Mouse (Mus musculus): ENCODE measurements around the gene Wnt10a. TPM values are rescaled to one million over a fixed set of nuclear protein-coding genes. Genes with fewer than 3 reads are reported as not detected.
A peak's percentile ranks its signal among the peaks of the same experiment; 100 is the strongest.
"Not testable (repeated sequence)": the region's sequence is repeated elsewhere in the genome, so short reads cannot be mapped to it uniquely, and the experiment has no call there.

The Wnt10a gene
- total RNA-seq, 1 experiment, result 1.5 TPM

GRCm38 (mm10) chr1:74808078-74808477 lies 16.8 kb downstream of the Wnt10a start:
- Histone ChIP-seq H3K9ac (ENCODE audit: insufficient read depth, low read depth, low read length, poor library complexity, severe bottlenecking) (peak overlapping the region; percentile 67; the same call in 1 of the 2 replicates), H3K36me3 (ENCODE audit: control insufficient read depth, insufficient read depth, low read length, poor library complexity, severe bottlenecking) (no peaks in the 10 kb centered on the region), H3K9me3 (ENCODE audit: control insufficient read depth, insufficient read depth, low read depth, low read length) (no peaks in the 10 kb centered on the region), H3K4me1 (ENCODE audit: control insufficient read depth in 2 of 2, insufficient read depth in 2 of 2, low read length in 2 of 2, poor library complexity in 1 of 2) (peaks cover 2 to 24% of the 10 kb centered on the region in 2 experiments; a peak in 2 of 4 replicates), H3K27ac (ENCODE audit: insufficient read depth, low read depth, low read length, poor library complexity, severe bottlenecking) (no peak overlapping the region), H3K4me3 (ENCODE audit: insufficient read depth in 1 of 2, low read depth in 1 of 2, low read length in 2 of 2, poor library complexity in 1 of 2, severe bottlenecking in 1 of 2) (peak overlapping the region; percentile 7 to 31; a peak in 1 of 4 replicates)
- peak; percentile 30; the same call in 1 of the 2 replicates for TF ChIP-seq ZC3H11A (IDR thresholded peaks at IDR 0.05; ENCODE audit: borderline replicate concordance, low read depth, low read length)
- no peak for TF ChIP-seq HCFC1 (IDR thresholded peaks at IDR 0.05; ENCODE audit: borderline replicate concordance, insufficient read depth, low read length)
- no peak for TF ChIP-seq MAFK (IDR thresholded peaks at IDR 0.05; ENCODE audit: insufficient read depth, low read depth, low read length)
- TF ChIP-seq ZNF384 (IDR thresholded peaks at IDR 0.05; ENCODE audit: low read depth, low read length), result no peak
- no peak for TF ChIP-seq CHD2 (IDR thresholded peaks at IDR 0.05; ENCODE audit: low read depth, low read length)
- in situ Hi-C loops (cut with MboI; ENCODE audit: low sequenced_read_pairs in 2 of 2, unreplicated experiment in 2 of 2), result loop anchor here in 1 of 2 experiments (10.0 kb wide), 1 partner anchor 47 kb away; the partner anchor contains the start of gene Cdk5r2
- peak; percentile 96 for DNase-seq (ENCODE audit: low read depth, low spot score)

GRCm38 (mm10) chr1:74809007-74809406 lies 17.7 kb downstream of the Wnt10a start:
- H3K27ac ChIP-seq (ENCODE audit: insufficient read depth, low read depth, low read length, poor library complexity, severe bottlenecking), result no peak overlapping the region
- no peak overlapping the region for H3K9ac ChIP-seq (ENCODE audit: insufficient read depth, low read depth, low read length, poor library complexity, severe bottlenecking)
- 0 out of 2 replicates have a peak, but pooled peaks have one; percentile 31 for TF ChIP-seq ZNF384 (IDR thresholded peaks at IDR 0.05; ENCODE audit: low read depth, low read length)
- TF ChIP-seq ZC3H11A (IDR thresholded peaks at IDR 0.05; ENCODE audit: borderline replicate concordance, low read depth, low read length), result 0 out of 2 replicates have a peak, but pooled peaks have one; percentile 32
- TF ChIP-seq HCFC1 (IDR thresholded peaks at IDR 0.05; ENCODE audit: borderline replicate concordance, insufficient read depth, low read length), result no peak
- no peak for TF ChIP-seq CHD2 (IDR thresholded peaks at IDR 0.05; ENCODE audit: low read depth, low read length)
- TF ChIP-seq MAFK (IDR thresholded peaks at IDR 0.05; ENCODE audit: insufficient read depth, low read depth, low read length), result no peak
- no peak for DNase-seq (ENCODE audit: low read depth, low spot score)
- H3K9me3 ChIP-seq (ENCODE audit: control insufficient read depth, insufficient read depth, low read depth, low read length), result no peaks in the 10 kb centered on the region
- H3K4me3 ChIP-seq (ENCODE audit: insufficient read depth in 1 of 2, low read depth in 1 of 2, low read length in 2 of 2, poor library complexity in 1 of 2, severe bottlenecking in 1 of 2), result no peak overlapping the region
- peaks cover 2 to 21% of the 10 kb centered on the region in 2 experiments; a peak in 2 of 4 replicates for H3K4me1 ChIP-seq (ENCODE audit: control insufficient read depth in 2 of 2, insufficient read depth in 2 of 2, low read length in 2 of 2, poor library complexity in 1 of 2)
- in situ Hi-C loops (cut with MboI; ENCODE audit: low sequenced_read_pairs in 2 of 2, unreplicated experiment in 2 of 2), result loop anchor here in 1 of 2 experiments (10.0 kb wide), 1 partner anchor 46 kb away; the partner anchor contains the start of gene Cdk5r2
- H3K36me3 ChIP-seq (ENCODE audit: control insufficient read depth, insufficient read depth, low read length, poor library complexity, severe bottlenecking), result no peaks in the 10 kb centered on the region

- Histone ChIP-seq H3K36me3 (ENCODE audit: control insufficient read depth, insufficient read depth, low read length, poor library complexity, severe bottlenecking) (no peaks in the 10 kb centered on the region), H3K9ac (ENCODE audit: insufficient read depth, low read depth, low read length, poor library complexity, severe bottlenecking) (no peak overlapping the region), H3K4me3 (ENCODE audit: insufficient read depth in 1 of 2, low read depth in 1 of 2, low read length in 2 of 2, poor library complexity in 1 of 2, severe bottlenecking in 1 of 2) (no peak overlapping the region), H3K4me1 (ENCODE audit: control insufficient read depth in 2 of 2, insufficient read depth in 2 of 2, low read length in 2 of 2, poor library complexity in 1 of 2) (peaks cover 2 to 8% of the 10 kb centered on the region in 2 experiments; a peak in 3 of 4 replicates), H3K9me3 (ENCODE audit: control insufficient read depth, insufficient read depth, low read depth, low read length) (no peaks in the 10 kb centered on the region), H3K27ac (ENCODE audit: insufficient read depth, low read depth, low read length, poor library complexity, severe bottlenecking) (no peak overlapping the region)
- DNase-seq (ENCODE audit: low read depth, low spot score), result no peak
- TF ChIP-seq HCFC1 (IDR thresholded peaks at IDR 0.05; ENCODE audit: borderline replicate concordance, insufficient read depth, low read length), result no peak
- no peak for TF ChIP-seq ZC3H11A (IDR thresholded peaks at IDR 0.05; ENCODE audit: borderline replicate concordance, low read depth, low read length)
- TF ChIP-seq MAFK (IDR thresholded peaks at IDR 0.05; ENCODE audit: insufficient read depth, low read depth, low read length), result no peak
- no peak for TF ChIP-seq CHD2 (IDR thresholded peaks at IDR 0.05; ENCODE audit: low read depth, low read length)
- TF ChIP-seq ZNF384 (IDR thresholded peaks at IDR 0.05; ENCODE audit: low read depth, low read length), result no peak
- in situ Hi-C loops (cut with MboI; ENCODE audit: low sequenced_read_pairs in 2 of 2, unreplicated experiment in 2 of 2), result no loop called here
Measured at GRCm38 (mm10) chr1:74814931-74815647, 23.8 kb downstream of the Wnt10a start.

DNA sequence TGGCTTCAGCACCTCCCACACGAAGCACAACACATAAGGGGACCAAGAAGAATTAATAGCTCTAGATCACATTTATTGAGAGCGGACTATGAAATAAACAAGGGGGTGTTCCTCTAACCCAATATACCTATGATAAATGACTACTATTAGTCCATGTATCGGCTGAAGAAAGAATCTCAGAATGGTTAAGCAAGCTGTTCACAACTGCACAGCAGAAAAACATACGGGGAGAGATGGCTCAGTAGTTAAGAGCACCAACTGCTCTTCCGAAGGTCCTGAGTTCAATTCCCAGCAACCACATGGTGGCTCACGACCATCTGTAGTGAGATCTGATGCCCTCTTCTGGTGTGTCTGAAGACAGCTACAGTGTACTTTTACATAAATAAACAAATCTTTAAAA lies 24.6 kb downstream of the Wnt10a start:
- DNase-seq (ENCODE audit: low read depth, low spot score); H3K36me3 ChIP-seq (ENCODE audit: control insufficient read depth, insufficient read depth, low read length, poor library complexity, severe bottlenecking); H3K27ac ChIP-seq (ENCODE audit: insufficient read depth, low read depth, low read length, poor library complexity, severe bottlenecking); H3K4me3 ChIP-seq (ENCODE audit: insufficient read depth in 1 of 2, low read depth in 1 of 2, low read length in 2 of 2, poor library complexity in 1 of 2, severe bottlenecking in 1 of 2); H3K9ac ChIP-seq (ENCODE audit: insufficient read depth, low read depth, low read length, poor library complexity, severe bottlenecking); H3K9me3 ChIP-seq (ENCODE audit: control insufficient read depth, insufficient read depth, low read depth, low read length); H3K4me1 ChIP-seq (ENCODE audit: control insufficient read depth in 2 of 2, insufficient read depth in 2 of 2, low read length in 2 of 2, poor library complexity in 1 of 2); in situ Hi-C loops (cut with MboI; ENCODE audit: low sequenced_read_pairs in 2 of 2, unreplicated experiment in 2 of 2): not testable (repeated sequence)

All from ES-E14 (cell line).